Mouse (Mus musculus) CH12.LX (cell line): ENCODE measurements at regions not wholly inside any gene's neighbourhood (a gene's known extent, or its start where the extent isn't known, plus 50 kb on each side); places are given as distances from the start of the nearest gene placed in this dataset.

ENCODE experiments used
- DNase-seq: peaks from one replicate; pipeline ENCODE4 v3.0.0-alpha.2; 2013; ENCODE audit errors: extremely low read depth
- H3K27ac ChIP-seq: 2 replicates; pipeline ENCODE4 v1.5.1; 2012; ENCODE audit warnings: low read depth, mild to moderate bottlenecking, control low read depth, moderate library complexity; ENCODE audit not compliant: insufficient read depth
- H3K27me3 ChIP-seq: replicated peaks from 2 replicates; pipeline ENCODE3; 2012; ENCODE audit warnings: inconsistent platforms
- H3K36me3 ChIP-seq, 2 experiments: replicated peaks in 1 of 2; 2 replicates each; pipeline versions ENCODE3 to v1.6.1; 2012; ENCODE audit warnings: inconsistent platforms in 1 of 2, low read length in 1 of 2, mild to moderate bottlenecking in 1 of 2, mixed read lengths in 1 of 2, moderate library complexity in 1 of 2; ENCODE audit not compliant: control insufficient read depth in 1 of 2, insufficient read depth in 1 of 2
- H3K4me1 ChIP-seq, 2 experiments: 2 replicates each; pipeline ENCODE4 v1.6.1; 2012; ENCODE audit warnings: inconsistent platforms in 1 of 2, moderate library complexity in 1 of 2; ENCODE audit not compliant: insufficient read depth in 2 of 2, control insufficient read depth in 1 of 2
- H3K4me2 ChIP-seq: 2 replicates; pipeline ENCODE4 v1.6.1; 2012; ENCODE audit warnings: low read depth, mild to moderate bottlenecking, control low read depth; ENCODE audit not compliant: poor library complexity, insufficient read depth, severe bottlenecking
- H3K4me3 ChIP-seq, 3 experiments: fragments of 150-350 bp in 1 of 3; sonication (generic) in 1 of 3; replicated peaks in 1 of 3; 2 replicates each; pipeline versions ENCODE3 to v1.5.1; 2011 to 2012; ENCODE audit warnings: low read depth in 2 of 3, low read length in 2 of 3, mild to moderate bottlenecking in 2 of 3, moderate library complexity in 2 of 3, control low read depth in 1 of 3, improper control_type of control experiment in 1 of 3, inconsistent platforms in 1 of 3, mixed read lengths in 1 of 3; ENCODE audit not compliant: poor library complexity in 1 of 3
- H3K79me2 ChIP-seq: replicated peaks from 2 replicates; pipeline ENCODE4 v1.6.1; 2012; ENCODE audit warnings: mild to moderate bottlenecking, moderate library complexity; ENCODE audit not compliant: control insufficient read depth, poor library complexity, insufficient read depth, severe bottlenecking; ENCODE audit errors: extremely low read depth
- H3K9ac ChIP-seq: 2 replicates; pipeline ENCODE4 v1.6.1; 2012; ENCODE audit warnings: low read depth, mild to moderate bottlenecking, control low read depth, moderate library complexity; ENCODE audit not compliant: insufficient read depth
- H3K9me3 ChIP-seq: replicated peaks from 2 replicates; pipeline ENCODE3; 2012; ENCODE audit warnings: low read length, inconsistent platforms, mixed read lengths
- CHD1 ChIP-seq: IDR thresholded peaks from 2 replicates; pipeline ENCODE4 v1.6.1; 2012; ENCODE audit warnings: low read depth, low read length, improper control_type of control experiment, inconsistent platforms
- CHD2 ChIP-seq: IDR thresholded peaks from 2 replicates; pipeline ENCODE4 v1.6.1; 2011; ENCODE audit warnings: low read length, improper control_type of control experiment
- ELF1 ChIP-seq: IDR thresholded peaks from 2 replicates; pipeline ENCODE4 v1.6.1; 2014; ENCODE audit warnings: low read depth, mild to moderate bottlenecking, inconsistent platforms, low read length, improper control_type of control experiment
- EP300 ChIP-seq: IDR thresholded peaks from 2 replicates; pipeline ENCODE4 v1.6.1; 2011; ENCODE audit warnings: low read length, improper control_type of control experiment
- HCFC1 ChIP-seq: IDR thresholded peaks from 2 replicates; pipeline ENCODE4 v1.6.1; 2012; ENCODE audit warnings: low read depth, mild to moderate bottlenecking, inconsistent platforms, low read length, improper control_type of control experiment
- IRF4 ChIP-seq: IDR thresholded peaks from 2 replicates; pipeline ENCODE4 v1.6.1; 2014; ENCODE audit warnings: low read depth, mild to moderate bottlenecking, inconsistent platforms, low read length, improper control_type of control experiment
- JUN ChIP-seq: IDR thresholded peaks from 2 replicates; pipeline ENCODE4 v1.6.1; 2011; ENCODE audit warnings: low read depth, mild to moderate bottlenecking, low read length, improper control_type of control experiment, moderate library complexity; ENCODE audit not compliant: insufficient read depth
- KAT2A ChIP-seq: IDR thresholded peaks from 2 replicates; pipeline ENCODE4 v1.6.1; 2012; ENCODE audit warnings: low read length, improper control_type of control experiment, inconsistent platforms; ENCODE audit not compliant: insufficient replicate concordance
- MEF2A ChIP-seq: IDR thresholded peaks from 2 replicates; pipeline ENCODE4 v1.6.1; 2014; ENCODE audit warnings: low read depth, mild to moderate bottlenecking, inconsistent platforms, low read length, improper control_type of control experiment, borderline replicate concordance
- MXI1 ChIP-seq: IDR thresholded peaks from 2 replicates; pipeline ENCODE4 v1.6.1; 2011; ENCODE audit warnings: mild to moderate bottlenecking, low read depth, low read length, improper control_type of control experiment
- PAX5 ChIP-seq: IDR thresholded peaks from 2 replicates; pipeline ENCODE4 v1.6.1; 2012; ENCODE audit warnings: low read length, inconsistent platforms, mixed read lengths
- POLR2A ChIP-seq: IDR thresholded peaks from 2 replicates; pipeline ENCODE4 v1.6.1; 2011; ENCODE audit warnings: low read depth, mild to moderate bottlenecking, improper control_type of control experiment, low read length
- POLR2AphosphoS2 ChIP-seq: IDR thresholded peaks from 2 replicates; pipeline ENCODE4 v1.6.1; 2011; ENCODE audit warnings: low read depth, low read length, improper control_type of control experiment
- RAD21 ChIP-seq: IDR thresholded peaks from 2 replicates; pipeline ENCODE4 v1.6.1; 2011; ENCODE audit warnings: low read depth, mild to moderate bottlenecking, low read length, improper control_type of control experiment, moderate library complexity
- SIN3A ChIP-seq: IDR thresholded peaks from 2 replicates; pipeline ENCODE4 v1.6.1; 2012; ENCODE audit warnings: low read length, improper control_type of control experiment, inconsistent platforms
- SMC3 ChIP-seq: IDR thresholded peaks from 2 replicates; pipeline ENCODE4 v1.6.1; 2011; ENCODE audit warnings: low read depth, low read length, improper control_type of control experiment
- TBP ChIP-seq: conservative IDR thresholded peaks from 2 replicates; pipeline ENCODE4 v1.6.1; 2011; ENCODE audit warnings: low read depth, low read length, improper control_type of control experiment
- TCF12 ChIP-seq: IDR thresholded peaks from 2 replicates; pipeline ENCODE4 v1.6.1; 2014; ENCODE audit warnings: low read depth, mild to moderate bottlenecking, inconsistent platforms, low read length, improper control_type of control experiment
- UBTF ChIP-seq: IDR thresholded peaks from 2 replicates; pipeline ENCODE4 v1.6.1; 2012; ENCODE audit warnings: low read depth, mild to moderate bottlenecking, inconsistent platforms, low read length, improper control_type of control experiment, moderate library complexity
- USF1 ChIP-seq: IDR thresholded peaks from 2 replicates; pipeline ENCODE4 v1.6.1; 2014; ENCODE audit warnings: low read depth, mild to moderate bottlenecking, inconsistent platforms, low read length, improper control_type of control experiment
- ZMIZ1 ChIP-seq: IDR thresholded peaks from 2 replicates; pipeline ENCODE4 v1.6.1; 2012; ENCODE audit warnings: low read depth, mild to moderate bottlenecking, inconsistent platforms, low read length, improper control_type of control experiment
- ZNF384 ChIP-seq: IDR thresholded peaks from 2 replicates; pipeline ENCODE4 v1.6.1; 2012; ENCODE audit warnings: low read depth, low read length, improper control_type of control experiment, inconsistent platforms
- dilution Hi-C: fragments of 300-500 bp; cut with MboI; formaldehyde crosslinking; loops from 2 replicates; pipeline ENCODE4 v1.14.3; 2020; ENCODE audit warnings: low sequenced_read_pairs; ENCODE audit not compliant: extremely low pct_unique_long_range_greater_than_20kb, extremely low pct_ligation_motif_present
- in situ Hi-C: fragments of 300-500 bp; cut with MboI; formaldehyde crosslinking; loops from 3 replicates; pipeline ENCODE4 v1.14.3; 2019; ENCODE audit warnings: low sequenced_read_pairs, low pct_ligation_motif_present, low pct_unique_long_range_greater_than_20kb, mixed read lengths

- Histone ChIP-seq H3K9ac (peak overlapping the region; percentile 82), H3K79me2 (no peaks in the 10 kb centered on the region), H3K9me3 (no peaks in the 10 kb centered on the region), H3K36me3 (no peaks in the 10 kb centered on the region), H3K27me3 (no peaks in the 10 kb centered on the region), H3K4me3 (peak overlapping the region; percentile 28 to 59 (median 53)), H3K27ac (no peak overlapping the region), H3K4me2 (peak overlapping the region; percentile 76), H3K4me1 (peaks cover 5 to 11% of the 10 kb centered on the region in 2 experiments)
- DNase-seq: no peak
- TF ChIP-seq CHD1 (0 out of 2 replicates have a peak, but pooled peaks have one; percentile 29), SIN3A (peak; percentile 40; the same call in 1 of the 2 replicates), MEF2A (no peak)
- dilution Hi-C loops (no loop called here), in situ Hi-C loops (loop anchor here (5.0 kb wide), 1 partner anchor 116 kb away; no protein-coding TSS in a partner anchor)
Measured at GRCm38 (mm10) chr7:39655709-39656397, 138.3 kb downstream of the Zfp619 start.

DNA sequence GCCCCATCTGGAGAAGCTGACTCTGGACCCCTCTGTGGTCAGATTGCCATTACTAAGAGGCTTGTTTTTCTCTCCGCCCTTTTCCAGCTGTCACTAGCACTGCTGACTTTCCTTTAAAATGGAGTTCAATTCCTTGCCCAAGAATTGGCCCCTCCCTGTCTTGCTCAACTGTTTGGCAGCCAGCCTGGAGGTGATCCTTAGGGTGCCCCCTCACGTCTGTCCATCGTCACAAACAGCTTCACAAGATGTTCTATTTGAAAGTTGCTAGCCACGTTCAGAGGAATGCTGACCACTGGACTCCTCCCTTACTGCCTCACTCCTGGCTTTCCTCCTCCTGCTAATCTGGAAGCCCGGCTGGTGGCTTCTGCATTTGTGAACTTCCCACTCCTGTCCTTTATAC, 142.0 kb downstream of the Zfp619 start:
- no peak for TF ChIP-seq KAT2A
- no peak for TF ChIP-seq USF1
- TF ChIP-seq POLR2A: no peak
- no peak for TF ChIP-seq EP300
- TF ChIP-seq ELF1: no peak
- no peak for TF ChIP-seq CHD1
- no peak for TF ChIP-seq POLR2AphosphoS2
- TF ChIP-seq CHD2: no peak
- dilution Hi-C loops: no loop called here
- no peak for DNase-seq
- Histone ChIP-seq H3K9ac (no peak overlapping the region), H3K4me1 (peaks cover 5 to 12% of the 10 kb centered on the region in 2 experiments), H3K9me3 (peaks cover 6% of the 10 kb centered on the region), H3K27ac (no peak overlapping the region), H3K4me2 (0 out of 2 replicates have a peak overlapping the region, but pooled peaks have one; percentile 21), H3K36me3 (no peaks in the 10 kb centered on the region), H3K79me2 (no peaks in the 10 kb centered on the region), H3K27me3 (no peaks in the 10 kb centered on the region), H3K4me3 (no peak overlapping the region)
- in situ Hi-C loops: loop anchor here (5.0 kb wide), 1 partner anchor 113 kb away; no protein-coding TSS in a partner anchor

GRCm38 (mm10) chr7:39675124-39675846, 157.7 kb downstream of the Zfp619 start:
- no peaks in the 10 kb centered on the region for H3K36me3 ChIP-seq

More at GRCm38 (mm10) chr7:39675124-39675846, 157.7 kb downstream of the Zfp619 start:
- Histone ChIP-seq H3K4me3 (no peak overlapping the region), H3K9ac (no peak overlapping the region), H3K4me1 (peaks cover 0 to 8% of the 10 kb centered on the region in 2 experiments; a peak in 2 of 4 replicates), H3K9me3 (no peaks in the 10 kb centered on the region), H3K79me2 (no peaks in the 10 kb centered on the region), H3K27me3 (no peaks in the 10 kb centered on the region), H3K4me2 (no peak overlapping the region), H3K27ac (no peak overlapping the region)
- TF ChIP-seq TBP (no peak), SIN3A (no peak), ZNF384 (no peak), KAT2A (no peak), IRF4 (no peak), HCFC1 (no peak), MEF2A (no peak), SMC3 (no peak), TCF12 (no peak), UBTF (no peak), RAD21 (no peak), PAX5 (no peak), ZMIZ1 (no peak), POLR2A (no peak), JUN (no peak), MXI1 (no peak), CHD1 (no peak)
- DNase-seq: no peak
- dilution Hi-C loops: no loop called here
- in situ Hi-C loops: no loop called here
